Mouse (Mus musculus): ENCODE measurements around the gene Gak. TPM values are rescaled to one million over a fixed set of nuclear protein-coding genes. Genes with fewer than 3 reads are reported as not detected.

Gene Gak
- polyA plus RNA-seq, 1 experiment from 2014 or later = 48.8 TPM

GRCm38 (mm10) chr5:108521896-108522295 is 107.7 kb downstream of the Gak start:
- no peak overlapping the region for H3K4me3 ChIP-seq (replicated peaks)

GRCm38 (mm10) chr5:108521016-108521415 is 108.5 kb downstream of the Gak start:
- no peaks in the 10 kb centered on the region for H3K4me1 ChIP-seq
- H3K9ac ChIP-seq = no peak overlapping the region
- WGBS = 61% methylated on average over 2 of the region's 2 CpGs
- no peak overlapping the region for H3K4me3 ChIP-seq (replicated peaks)
- no peaks in the 10 kb centered on the region for H3K27me3 ChIP-seq (replicated peaks)
- ATAC-seq (ENCODE audit: insufficient read depth, low FRiP score, low read depth) = no peak
- no peak overlapping the region for H3K27ac ChIP-seq
- no peaks in the 10 kb centered on the region for H3K9me3 ChIP-seq
- H3K4me2 ChIP-seq = no peak overlapping the region
- no peaks in the 10 kb centered on the region for H3K36me3 ChIP-seq

More at GRCm38 (mm10) chr5:108521896-108522295, 107.7 kb downstream of the Gak start:
- WGBS = 73% methylated on average over 3 of the region's 3 CpGs
- Histone ChIP-seq H3K9ac (no peak overlapping the region), H3K9me3 (no peaks in the 10 kb centered on the region), H3K4me2 (no peak overlapping the region), H3K27ac (no peak overlapping the region), H3K36me3 (no peaks in the 10 kb centered on the region), H3K27me3 (replicated peaks) (no peaks in the 10 kb centered on the region), H3K4me1 (no peaks in the 10 kb centered on the region)
- no peak for ATAC-seq (ENCODE audit: insufficient read depth, low FRiP score, low read depth)

GRCm38 (mm10) chr5:108520153-108520552 is 109.4 kb downstream of the Gak start:
- H3K9me3 ChIP-seq = no peaks in the 10 kb centered on the region
- no peak overlapping the region for H3K9ac ChIP-seq
- WGBS = 75% methylated on average over 7 of the region's 7 CpGs
- H3K27ac ChIP-seq = no peak overlapping the region
- H3K27me3 ChIP-seq (replicated peaks) = no peaks in the 10 kb centered on the region
- H3K36me3 ChIP-seq = no peaks in the 10 kb centered on the region
- no peak for ATAC-seq (ENCODE audit: insufficient read depth, low FRiP score, low read depth)
- H3K4me2 ChIP-seq = no peak overlapping the region
- no peaks in the 10 kb centered on the region for H3K4me1 ChIP-seq
- H3K4me3 ChIP-seq (replicated peaks) = no peak overlapping the region

Other genes starting within 250 kb of the Gak start
- 0.18 and 0.39 TPM in 2 replicates for gene Pde6b, start 241.4 kb downstream of the Gak start, polyA plus RNA-seq (2015; fragmentation: Nextera tagmentation; extraction: Ambion mirVana)
- 401 and 426 TPM in 2 replicates for gene Atp5k, start 195.3 kb downstream of the Gak start, polyA plus RNA-seq (2015; fragmentation: Nextera tagmentation; extraction: Ambion mirVana)
- 0.52 and 0.69 TPM in 2 replicates for gene Mfsd7a, start 180.9 kb downstream of the Gak start, polyA plus RNA-seq (2015; fragmentation: Nextera tagmentation; extraction: Ambion mirVana)
- gene Pcgf3, start 168.5 kb downstream of the Gak start, polyA plus RNA-seq (2015; fragmentation: Nextera tagmentation; extraction: Ambion mirVana) = 17.7 and 19.1 TPM in 2 replicates
- gene Cplx1, start 79.7 kb downstream of the Gak start, polyA plus RNA-seq (2015; fragmentation: Nextera tagmentation; extraction: Ambion mirVana) = 2.6 and 3.0 TPM in 2 replicates
- 23.9 and 26.5 TPM in 2 replicates for gene Tmem175, start within 50 bp of the Gak start, polyA plus RNA-seq (2015; fragmentation: Nextera tagmentation; extraction: Ambion mirVana)
- 13.4 and 13.9 TPM in 2 replicates for gene Idua, start 30.6 kb upstream of the Gak start, polyA plus RNA-seq (2015; fragmentation: Nextera tagmentation; extraction: Ambion mirVana)
- gene Dgkq, start 39.9 kb upstream of the Gak start, polyA plus RNA-seq (2015; fragmentation: Nextera tagmentation; extraction: Ambion mirVana) = 10.6 and 11.0 TPM in 2 replicates
- 2.3 and 2.6 TPM in 2 replicates for gene Slc26a1, start 45.8 kb upstream of the Gak start, polyA plus RNA-seq (2015; fragmentation: Nextera tagmentation; extraction: Ambion mirVana)
- gene Fgfrl1, start 62.6 kb upstream of the Gak start, polyA plus RNA-seq (2015; fragmentation: Nextera tagmentation; extraction: Ambion mirVana) = 25.9 and 26.4 TPM in 2 replicates
- gene Rnf212, start 145.2 kb upstream of the Gak start, polyA plus RNA-seq (2015; fragmentation: Nextera tagmentation; extraction: Ambion mirVana) = 0.22 and 0.39 TPM in 2 replicates
- gene Tmed11, start 165.6 kb upstream of the Gak start, polyA plus RNA-seq (2015; fragmentation: Nextera tagmentation; extraction: Ambion mirVana) = 4.3 and 5.8 TPM in 2 replicates
- 0.01 and 0.04 TPM in 2 replicates for gene Vmn2r8, start 179.1 kb upstream of the Gak start, polyA plus RNA-seq (2015; fragmentation: Nextera tagmentation; extraction: Ambion mirVana)
- gene Vmn2r9, start 222.8 kb upstream of the Gak start, polyA plus RNA-seq (2015; fragmentation: Nextera tagmentation; extraction: Ambion mirVana) = not detected in 2 replicates

Measured in stomach, embryonic 15.5 days (tissue).